Mouse (Mus musculus): ENCODE data around the gene Actl10.

GRCm38 (mm10) chr2:154541630-154542029 lies 9.9 kb upstream of the Actl10 start:
- TF ChIP-seq CTCF (IDR thresholded peaks at IDR 0.05), result peak; percentile 18
- TF ChIP-seq EP300 (IDR thresholded peaks at IDR 0.05), result no peak
